ENCODE assay signal across 8 mouse cellular contexts in genomic region chr4:139380207-139380748, GRCm38 (mm10). TPM values are rescaled to one million over a fixed set of nuclear protein-coding genes. Genes with fewer than 3 reads are reported as not detected.
DNase-seq lines count a peak whose midpoint lies in the region; ATAC-seq and TF ChIP-seq lines count a peak whose summit lies in the region.

No protein-coding gene starts in this region.

- intact Hi-C loops in gastrocnemius, adult 2 months (cut with DNase I), result no loop called here
- intact Hi-C loops in left cerebral cortex, adult 2 months (cut with DNase I), result loop anchor here (1.0 kb wide), 1 partner anchor 28 kb away; the partner anchor contains the start of genes Emc1, Mrto4 and Ubr4

- peaks cover 10% of the 10 kb centered on the region for H3K4me1 ChIP-seq in hindbrain, postnatal 0 days (ENCODE audit: insufficient read depth, low read length)

- peak overlapping the region; percentile 82 for H3K9ac ChIP-seq in hindbrain, postnatal 0 days (replicated peaks; ENCODE audit: low read length)

- no peaks in the 10 kb centered on the region for H3K9me3 ChIP-seq in hindbrain, postnatal 0 days (ENCODE audit: low read length)

- WGBS in hindbrain, postnatal 0 days, result 1% methylated on average over 51 of the region's 54 CpGs

- peak; percentile 99 for DNase-seq in ZHBTc4 (ENCODE audit: low read depth, low spot score)
- DNase-seq in gastrocnemius, adult 2 months, result peak; percentile 100
- DNase-seq in hindbrain, postnatal 0 days (ENCODE audit: low spot score), result peak; percentile 100
- peak; percentile 100 for DNase-seq in left cerebral cortex, adult 2 months (ENCODE audit: extremely low spot score in 1 of 2, low spot score in 2 of 2)
- peak; percentile 100 for DNase-seq in right cerebral cortex, adult 2 months (ENCODE audit: low spot score in 2 of 2)
- DNase-seq in urinary bladder, postnatal 14 days (ENCODE audit: low spot score), result peak; percentile 100

- H3K27me3 ChIP-seq in hindbrain, postnatal 0 days (ENCODE audit: insufficient read depth, low read length), result no peaks in the 10 kb centered on the region

- ATAC-seq in common myeloid progenitor, adult 5-6 weeks (replicated peaks; ENCODE audit: low read depth, poor library complexity, severe bottlenecking), result peak; percentile 87
- ATAC-seq in hindbrain, postnatal 0 days, result peak; percentile 99
- ATAC-seq in megakaryocyte, adult 5-6 weeks (ENCODE audit: poor library complexity, severe bottlenecking), result peak; percentile 96

- H3K4me3 ChIP-seq in gastrocnemius, adult 2 months, result peak overlapping the region; percentile 83
- peak overlapping the region; percentile 93 for H3K4me3 ChIP-seq in hindbrain, postnatal 0 days (ENCODE audit: low read length)
- peak overlapping the region; percentile 67 for H3K4me3 ChIP-seq in left cerebral cortex, adult 2 months

- peak overlapping the region; percentile 98 for H3K4me2 ChIP-seq in hindbrain, postnatal 0 days (ENCODE audit: low read depth, low read length)

- peaks cover 17% of the 10 kb centered on the region for H3K36me3 ChIP-seq in hindbrain, postnatal 0 days (ENCODE audit: insufficient read depth, low read length)

- H3K27ac ChIP-seq in gastrocnemius, adult 2 months, result peak overlapping the region; percentile 97
- peak overlapping the region; percentile 85 for H3K27ac ChIP-seq in hindbrain, postnatal 0 days
- peak overlapping the region; percentile 87 for H3K27ac ChIP-seq in left cerebral cortex, adult 2 months

- no peak; the same call in 1 of the 2 replicates for TF ChIP-seq CTCF in gastrocnemius, adult 2 months (IDR thresholded peaks at IDR 0.05)
- no peak for TF ChIP-seq CTCF in hindbrain, postnatal 0 days (IDR thresholded peaks at IDR 0.05; ENCODE audit: low read depth)
- TF ChIP-seq CTCF in left cerebral cortex, adult 2 months (IDR thresholded peaks at IDR 0.05), result peak; percentile 7

RNA-seq across cellular contexts. Expression of gene Ubr4, which starts 27.9 kb away (rescaled TPM):
- total RNA-seq in common myeloid progenitor, adult 5-6 weeks (2017), result 62.5 and 91.7 TPM in 2 replicates
- total RNA-seq in gastrocnemius, adult 2 months (2021), result 100 to 1,000 TPM in 1 of 2 experiments, 10 to 100 TPM in 1; 94.7 to 125 TPM
- total RNA-seq in hindbrain, postnatal 0 days (2014; rRNA removed), result 180 and 184 TPM in 2 replicates
- 55.4 and 65.4 TPM in 2 replicates for polyA plus RNA-seq in hindbrain, postnatal 0 days (2015; fragmentation: Nextera tagmentation; extraction: Ambion mirVana)
- 100 to 1,000 TPM; 187 to 199 TPM for total RNA-seq in left cerebral cortex, adult 2 months (2021)
- total RNA-seq in megakaryocyte, adult 5-6 weeks (2015), result 59.0 and 73.3 TPM in 2 replicates
- 49.1 and 66.8 TPM in 2 replicates for total RNA-seq in megakaryocyte, adult 5-6 weeks (2017)

RNA-seq across cellular contexts. Expression of gene Emc1, which starts 27.9 kb away (rescaled TPM):
- 30.5 and 43.8 TPM in 2 replicates for total RNA-seq in common myeloid progenitor, adult 5-6 weeks (2017)
- total RNA-seq in gastrocnemius, adult 2 months (2021), result 10 to 100 TPM; 29.1 to 32.6 TPM
- 66.6 and 71.0 TPM in 2 replicates for total RNA-seq in hindbrain, postnatal 0 days (2014; rRNA removed)
- polyA plus RNA-seq in hindbrain, postnatal 0 days (2015; fragmentation: Nextera tagmentation; extraction: Ambion mirVana), result 41.3 and 44.4 TPM in 2 replicates
- 10 to 100 TPM; 82.5 to 94.1 TPM for total RNA-seq in left cerebral cortex, adult 2 months (2021)
- total RNA-seq in megakaryocyte, adult 5-6 weeks (2015), result 13.0 and 14.5 TPM in 2 replicates
- 32.3 and 37.8 TPM in 2 replicates for total RNA-seq in megakaryocyte, adult 5-6 weeks (2017)

RNA-seq across cellular contexts. Expression of gene Mrto4, which starts 27.9 kb away (rescaled TPM):
- total RNA-seq in common myeloid progenitor, adult 5-6 weeks (2017), result 62.4 and 68.3 TPM in 2 replicates
- 10 to 100 TPM; 34.9 to 35.7 TPM for total RNA-seq in gastrocnemius, adult 2 months (2021)
- total RNA-seq in hindbrain, postnatal 0 days (2014; rRNA removed), result 23.7 and 29.7 TPM in 2 replicates
- polyA plus RNA-seq in hindbrain, postnatal 0 days (2015; fragmentation: Nextera tagmentation; extraction: Ambion mirVana), result 75.9 and 77.3 TPM in 2 replicates
- total RNA-seq in left cerebral cortex, adult 2 months (2021), result 10 to 100 TPM; 47.4 to 48.3 TPM
- total RNA-seq in megakaryocyte, adult 5-6 weeks (2015), result 47.1 and 52.4 TPM in 2 replicates
- total RNA-seq in megakaryocyte, adult 5-6 weeks (2017), result 23.7 and 33.9 TPM in 2 replicates

Comparison
In these comparisons a context has a peak if more than half of its experiments do, and no peak if none do; other contexts are left out.
1. Peak in every context shown above with its lines: DNase-seq, ATAC-seq, H3K4me3 ChIP-seq and H3K27ac ChIP-seq.